Mouse (Mus musculus) c-Kit-positive CD71-positive TER-119-positive erythroid progenitor cells, embryonic 14.5 days (primary cell): ENCODE data around the gene Arhgef6.

Experiments used
- DNase-seq: peaks from one replicate; pipeline ENCODE4 v3.0.0-alpha.2; 2013; ENCODE audit warnings: low spot score

Arhgef6 gene

GRCm38 (mm10) chrX:57338371-57339211, at the start of gene Arhgef6:
Gene Arhgef6 (minus strand): TSS chrX:57338729.
- DNase-seq, result no peak

DNA sequence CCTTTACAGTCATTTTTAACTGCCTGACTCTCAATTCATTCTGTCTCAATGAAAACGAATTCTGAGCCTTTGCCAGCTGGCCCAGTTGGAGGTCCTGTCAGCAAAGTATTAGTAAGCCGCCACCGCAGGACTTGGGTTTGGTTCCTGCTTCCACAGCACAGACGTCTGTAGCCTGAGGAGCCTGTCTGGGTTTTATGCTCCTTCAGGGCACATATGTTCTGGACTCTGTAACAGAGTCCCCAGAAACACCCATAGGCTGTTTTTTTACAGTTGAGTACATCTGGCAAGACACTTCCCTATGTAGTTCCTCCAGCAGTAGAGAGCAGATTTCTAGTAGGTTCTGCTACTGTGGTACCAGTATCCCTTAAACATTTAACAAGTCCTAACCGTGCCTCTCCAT, 42.4 kb upstream of the Arhgef6 start:
- DNase-seq, result no peak

GRCm38 (mm10) chrX:57378579-57378978, 40.0 kb upstream of the Arhgef6 start:
- DNase-seq, result no peak

DNA sequence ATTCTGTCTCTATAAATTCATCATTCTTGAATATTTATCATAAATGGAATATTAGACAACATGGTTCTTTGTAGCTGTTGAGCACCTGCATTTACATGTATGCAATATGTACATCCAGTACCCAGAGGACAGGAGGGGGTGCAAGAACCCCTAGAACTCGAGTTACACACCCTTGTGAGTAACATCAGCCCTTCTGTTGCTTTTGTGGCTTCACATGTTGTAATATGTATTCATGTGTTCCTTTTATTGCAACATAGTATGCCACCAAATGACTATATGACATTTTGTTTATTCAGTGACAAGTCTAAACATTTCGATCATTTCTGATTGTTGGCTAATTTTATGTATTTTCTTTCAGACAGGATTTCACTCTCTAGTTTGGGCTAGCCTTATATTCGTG, 38.6 kb upstream of the Arhgef6 start:
- DNase-seq, result no peak

DNA sequence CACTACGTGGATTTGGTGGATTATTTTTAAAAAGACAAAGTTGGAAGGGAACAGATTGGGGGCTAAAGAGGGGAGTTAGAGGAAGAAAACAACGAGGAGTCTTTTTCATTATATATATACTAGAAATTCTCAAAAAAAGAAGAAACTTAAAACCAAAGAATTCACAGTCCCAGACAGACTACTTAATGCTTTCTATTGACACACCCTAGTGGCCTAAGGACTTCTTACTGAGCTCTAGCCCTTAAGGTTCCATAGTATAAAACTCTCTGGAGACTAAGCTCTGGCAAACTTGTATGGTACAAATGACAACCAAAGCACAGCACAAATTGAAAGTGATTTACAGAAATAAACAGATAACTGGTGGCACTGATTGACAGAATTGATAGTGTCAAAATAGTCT, 35.5 kb upstream of the Arhgef6 start:
- DNase-seq, result no peak

- DNase-seq, result peak; percentile 67
Observed at GRCm38 (mm10) chrX:57373543-57373942, 35.0 kb upstream of the Arhgef6 start.

- DNase-seq, result no peak
Observed at GRCm38 (mm10) chrX:57372965-57373364, 34.4 kb upstream of the Arhgef6 start.

- DNase-seq, result peak; percentile 79
Observed at GRCm38 (mm10) chrX:57364891-57365569, 26.5 kb upstream of the Arhgef6 start.

GRCm38 (mm10) chrX:57359316-57359715, 20.8 kb upstream of the Arhgef6 start:
- DNase-seq, result no peak

DNA sequence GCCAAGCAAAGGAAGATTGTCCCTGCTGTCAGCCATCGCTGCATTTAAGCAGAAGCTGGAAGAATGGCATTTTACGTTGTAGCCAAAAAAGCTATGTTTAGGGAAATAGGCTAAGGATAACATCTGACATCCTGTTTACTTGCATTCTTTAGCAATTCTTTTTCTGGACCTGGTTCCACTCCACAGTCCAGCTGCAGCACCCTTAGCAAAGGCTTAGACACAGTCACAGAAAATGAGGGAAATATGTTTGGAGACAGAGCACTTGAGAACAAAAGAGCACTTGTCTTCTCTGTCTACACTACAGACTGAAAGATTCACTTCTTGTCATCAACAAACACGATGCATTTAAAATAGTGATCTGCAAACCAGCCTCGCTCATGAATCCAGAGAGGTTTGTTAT, 691 bp upstream of the Arhgef6 start:
- no peak for DNase-seq

- DNase-seq, result no peak
Observed at GRCm38 (mm10) chrX:57337582-57337981, 947 bp downstream of the Arhgef6 start.

DNA sequence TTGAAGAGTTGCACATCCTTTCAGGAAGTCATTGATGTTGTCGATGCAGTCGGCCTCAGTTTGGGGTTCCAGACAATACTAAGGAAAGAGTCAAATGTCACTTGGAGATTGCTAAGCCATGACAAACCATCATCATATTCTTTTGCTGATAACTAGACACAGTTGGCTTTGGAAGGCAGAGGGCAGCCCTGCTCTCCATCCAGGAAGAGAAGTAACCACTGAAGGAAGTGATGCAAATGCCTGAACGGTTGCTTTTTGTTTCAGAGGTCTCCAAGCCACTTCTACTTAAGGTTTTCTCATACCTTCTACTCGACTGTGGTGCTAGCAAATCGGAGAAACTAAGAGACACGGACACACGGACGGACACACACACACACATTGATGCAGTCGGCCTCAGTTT, 1.6 kb downstream of the Arhgef6 start:
- DNase-seq, result no peak

GRCm38 (mm10) chrX:57335313-57335712, 3.2 kb downstream of the Arhgef6 start:
- no peak for DNase-seq

- DNase-seq, result no peak
Observed at GRCm38 (mm10) chrX:57327668-57328338, 10.7 kb downstream of the Arhgef6 start.

DNA sequence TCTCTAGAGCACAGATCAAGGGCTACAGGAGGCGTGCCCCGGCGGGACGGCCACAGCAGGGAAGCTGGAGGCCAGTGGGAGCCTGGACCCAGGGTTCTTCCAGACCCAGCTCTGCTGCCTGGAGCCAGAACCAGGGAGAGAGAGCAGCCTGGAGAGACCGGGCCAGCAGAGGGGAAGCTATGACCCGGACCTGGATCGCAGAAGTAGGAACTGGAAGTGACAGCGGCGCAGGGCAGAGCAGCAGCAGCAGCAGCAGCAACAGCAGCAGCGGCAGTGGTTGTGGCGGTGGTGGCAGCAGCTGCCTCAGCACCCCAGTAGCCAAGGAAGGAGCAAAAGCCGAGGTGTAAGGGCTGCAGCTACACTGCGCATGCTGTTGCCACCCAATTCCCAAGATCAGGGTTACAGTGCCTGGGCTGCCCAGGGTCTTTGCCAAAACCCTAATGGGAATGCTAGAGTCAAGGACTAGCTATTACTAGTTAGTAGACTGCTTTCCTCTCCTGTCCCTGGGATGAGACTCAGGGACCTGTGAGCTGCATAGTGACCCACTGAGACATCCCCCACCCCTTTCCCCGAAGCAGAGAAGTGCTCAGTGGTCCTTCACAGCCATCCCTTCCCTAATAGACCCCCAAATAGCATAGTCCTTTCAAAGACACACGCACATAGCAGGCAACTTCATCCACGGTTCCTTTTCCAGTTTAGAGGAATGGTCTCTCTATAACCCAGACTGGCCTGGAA, 11.9 kb downstream of the Arhgef6 start:
- no peak for DNase-seq

- no peak for DNase-seq
Observed at GRCm38 (mm10) chrX:57325861-57326461, 12.6 kb downstream of the Arhgef6 start.

- DNase-seq, result no peak
Observed at GRCm38 (mm10) chrX:57324891-57325290, 13.6 kb downstream of the Arhgef6 start.

GRCm38 (mm10) chrX:57312066-57312465, 26.5 kb downstream of the Arhgef6 start:
- no peak for DNase-seq

DNA sequence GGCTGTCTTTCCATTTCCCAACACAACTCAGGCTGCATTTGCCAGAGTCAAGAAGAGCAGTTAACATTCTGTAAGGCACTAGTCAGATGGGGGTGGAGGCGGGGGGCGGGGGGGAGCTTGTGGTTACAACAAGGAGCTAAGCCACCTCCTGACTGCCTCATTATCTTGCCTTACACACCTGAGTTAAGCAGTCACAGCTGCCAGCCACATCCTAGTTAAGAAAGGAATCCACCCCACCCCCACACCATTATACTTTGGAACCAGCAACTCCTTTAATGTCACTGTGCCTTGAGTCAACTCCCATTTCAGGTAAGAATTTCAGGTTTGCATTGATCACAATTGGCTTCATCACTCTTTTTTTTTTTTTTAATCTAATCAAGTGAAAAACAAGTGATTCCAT, 28.5 kb downstream of the Arhgef6 start:
- DNase-seq, result no peak

DNA sequence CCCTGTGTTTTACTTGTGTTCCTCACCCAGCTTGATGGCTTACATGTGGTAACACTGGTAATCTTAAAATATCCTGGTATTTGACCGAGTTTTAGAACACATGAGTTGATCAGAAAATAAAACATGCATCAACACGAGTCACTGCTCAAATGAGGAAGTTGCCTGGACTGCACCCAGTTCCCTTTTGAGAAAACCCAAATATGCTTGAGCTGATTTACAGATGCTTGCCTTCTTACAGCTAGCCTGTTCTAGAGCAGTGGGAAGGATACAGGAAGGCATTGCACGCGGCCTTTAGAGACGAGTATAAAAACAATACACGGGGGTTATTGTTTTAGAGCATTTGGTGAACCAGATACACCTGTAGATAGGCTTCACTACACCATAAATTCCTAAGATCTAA, 31.8 kb downstream of the Arhgef6 start:
- no peak for DNase-seq

- no peak for DNase-seq
Observed at GRCm38 (mm10) chrX:57304784-57305287, 33.7 kb downstream of the Arhgef6 start.
